Mouse (Mus musculus): ENCODE results near the gene Mien1.

GRCm38 (mm10) chr11:98408872-98409271, 29.9 kb downstream of the Mien1 start:
- TF ChIP-seq GATA1 (IDR thresholded peaks at IDR 0.05; ENCODE audit: borderline replicate concordance, low read length) (no peak), FLI1 (IDR thresholded peaks at IDR 0.05; ENCODE audit: low read length) (no peak)
